Mouse (Mus musculus) erythroblast, embryonic 14.5 days (primary cell): ENCODE data around the gene Aamp. TPM values are rescaled to one million over a fixed set of nuclear protein-coding genes. Genes with fewer than 3 reads are reported as not detected.
"Not testable (repeated sequence)": the region's sequence is repeated elsewhere in the genome, so short reads cannot be mapped to it uniquely, and the experiment has no call there.

Source experiments
- H3K27me3 ChIP-seq: 2 replicates; pipeline ENCODE4 v1.6.1; 2012; ENCODE audit warnings: inconsistent platforms; ENCODE audit not compliant: control insufficient read depth
- H3K36me3 ChIP-seq: 2 replicates; pipeline ENCODE4 v1.6.1; 2012; ENCODE audit warnings: mild to moderate bottlenecking, inconsistent platforms; ENCODE audit not compliant: control insufficient read depth
- H3K4me1 ChIP-seq: 2 replicates; pipeline ENCODE4 v1.6.1; 2012; ENCODE audit warnings: inconsistent platforms; ENCODE audit not compliant: control insufficient read depth
- H3K4me3 ChIP-seq: replicated peaks from 2 replicates; pipeline ENCODE3; 2012; ENCODE audit warnings: moderate library complexity, mild to moderate bottlenecking, inconsistent platforms
- H3K9me3 ChIP-seq: 2 replicates; pipeline ENCODE4 v1.6.1; 2012; ENCODE audit warnings: low read length, inconsistent platforms, mixed read lengths; ENCODE audit not compliant: control insufficient read depth
- GATA1 ChIP-seq: IDR thresholded peaks from 2 replicates; pipeline ENCODE4 v1.6.1; 2012; ENCODE audit warnings: low read length, inconsistent platforms, mixed read lengths
- TAL1 ChIP-seq: IDR thresholded peaks from 3 replicates; pipeline ENCODE4 v1.6.1; 2012; ENCODE audit warnings: low read length, inconsistent platforms, mixed read lengths
- polyA plus RNA-seq: library from polyadenylated mRNA; stranded (reverse); fragments of >175 nt; gene quantifications from 2 replicates; pipeline ENCODE4 v1.2.3, GENCODE M21; 2012

The Aamp gene
- polyA plus RNA-seq, 1 experiment: 15.5 TPM

DNA sequence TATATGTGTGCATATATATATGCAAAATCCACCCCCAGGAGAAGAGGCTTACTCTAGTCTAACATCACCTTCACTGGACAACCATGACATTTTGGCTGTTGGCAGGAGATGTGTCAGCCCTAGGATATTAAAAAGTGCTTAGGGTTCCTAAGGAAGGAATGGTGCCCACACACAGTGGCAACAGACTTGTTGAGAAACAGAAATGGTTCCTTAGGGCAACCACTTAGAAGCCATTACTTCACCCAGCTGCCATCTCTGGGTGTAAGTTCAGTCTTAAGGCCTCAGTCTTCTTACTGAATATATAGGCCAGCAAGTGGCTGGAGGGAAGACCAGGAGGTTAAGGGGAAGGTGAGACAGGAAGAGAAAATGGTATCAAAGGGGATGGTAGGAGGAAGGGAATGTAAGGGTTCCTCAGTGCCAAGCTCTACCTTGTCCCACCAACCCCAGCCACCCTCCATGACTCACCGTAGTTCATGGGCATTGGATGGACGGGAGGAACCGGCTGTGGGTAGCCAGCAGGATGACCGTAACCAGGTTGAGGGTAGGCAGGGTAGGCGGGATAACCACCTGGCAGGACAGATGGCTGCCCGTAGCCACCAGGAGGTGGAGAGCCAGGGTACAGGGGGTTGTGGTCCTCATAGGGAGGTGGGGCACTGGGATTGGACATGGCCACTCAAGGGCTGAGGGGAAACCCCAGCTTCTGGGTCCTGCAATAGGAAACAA, 10.4 kb upstream of the Aamp start:
- Histone ChIP-seq H3K36me3 (peaks cover 71% of the 10 kb centered on the region), H3K4me3 (peak overlapping the region; percentile 62), H3K9me3 (no peaks in the 10 kb centered on the region), H3K27me3 (no peaks in the 10 kb centered on the region), H3K4me1 (peaks cover 67% of the 10 kb centered on the region)
- no peak for TF ChIP-seq TAL1
- no peak for TF ChIP-seq GATA1

- Histone ChIP-seq H3K27me3 (no peaks in the 10 kb centered on the region), H3K4me3 (no peak overlapping the region), H3K4me1 (peaks cover 60% of the 10 kb centered on the region), H3K9me3 (no peaks in the 10 kb centered on the region), H3K36me3 (peaks cover 78% of the 10 kb centered on the region)
- no peak for TF ChIP-seq GATA1
- no peak for TF ChIP-seq TAL1
These were observed 9.6 kb upstream of the Aamp start for GRCm38 (mm10) chr1:74294090-74294643.

- no peak for TF ChIP-seq GATA1
- TF ChIP-seq TAL1: no peak
- Histone ChIP-seq H3K27me3 (no peaks in the 10 kb centered on the region), H3K4me3 (no peak overlapping the region), H3K36me3 (peaks cover 84% of the 10 kb centered on the region), H3K4me1 (peaks cover 60% of the 10 kb centered on the region), H3K9me3 (no peaks in the 10 kb centered on the region)
These were observed 8.9 kb upstream of the Aamp start for GRCm38 (mm10) chr1:74293306-74293960.

- Histone ChIP-seq H3K4me3 (no peak overlapping the region), H3K4me1 (peaks cover 58% of the 10 kb centered on the region), H3K9me3 (no peaks in the 10 kb centered on the region), H3K36me3 (peaks cover 83% of the 10 kb centered on the region), H3K27me3 (no peaks in the 10 kb centered on the region)
- TF ChIP-seq TAL1: no peak
These were observed 7.9 kb upstream of the Aamp start for GRCm38 (mm10) chr1:74292331-74293020.

DNA sequence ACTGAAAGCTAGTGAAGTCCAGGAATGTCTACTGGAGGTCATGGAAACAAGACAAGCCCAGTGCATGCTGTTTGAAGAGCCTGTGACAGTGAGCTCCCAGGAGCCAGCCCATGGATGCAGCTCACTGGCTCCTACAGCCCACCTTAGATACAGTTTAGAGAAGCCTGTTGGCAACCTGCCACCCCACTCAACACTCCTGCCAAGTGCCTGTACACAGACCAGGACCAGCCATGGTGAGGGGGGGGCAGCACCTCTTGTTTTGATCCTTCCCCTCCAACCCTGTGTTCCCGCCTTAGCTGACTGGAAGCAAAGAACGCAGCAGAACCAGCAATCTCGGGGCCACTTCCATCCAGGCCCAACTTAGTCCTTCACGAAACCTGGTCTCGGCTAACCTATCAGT, 5.6 kb upstream of the Aamp start:
- H3K4me3 ChIP-seq: no peak overlapping the region
- H3K4me1 ChIP-seq: peaks cover 56% of the 10 kb centered on the region
- no peak for TF ChIP-seq GATA1
- TF ChIP-seq TAL1: no peak
- peaks cover 75% of the 10 kb centered on the region for H3K36me3 ChIP-seq
- H3K9me3 ChIP-seq: no peaks in the 10 kb centered on the region
- H3K27me3 ChIP-seq: no peaks in the 10 kb centered on the region

DNA sequence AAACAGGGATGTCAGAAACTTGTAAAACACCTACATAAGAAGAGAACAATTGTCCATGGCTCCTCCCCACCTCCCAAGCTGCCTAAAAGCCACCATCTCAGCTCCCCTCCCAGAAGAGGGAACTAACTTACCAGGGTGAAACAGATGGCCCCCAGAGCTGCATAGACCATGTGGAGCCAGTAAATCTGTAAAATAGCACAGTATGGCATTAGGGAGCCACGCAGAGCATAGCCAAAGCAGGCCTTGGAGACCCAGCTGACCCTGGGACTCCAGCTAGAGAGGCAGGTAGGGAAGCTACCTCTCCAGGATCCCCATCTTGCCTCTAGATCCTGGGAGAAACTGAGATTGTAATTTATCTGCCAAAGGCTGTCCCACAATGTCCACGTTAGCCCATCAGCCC, 5.2 kb upstream of the Aamp start:
- no peaks in the 10 kb centered on the region for H3K9me3 ChIP-seq
- H3K4me1 ChIP-seq: peaks cover 53% of the 10 kb centered on the region
- H3K4me3 ChIP-seq: no peak overlapping the region
- no peak for TF ChIP-seq GATA1
- TF ChIP-seq TAL1: no peak
- peaks cover 71% of the 10 kb centered on the region for H3K36me3 ChIP-seq
- no peaks in the 10 kb centered on the region for H3K27me3 ChIP-seq

GRCm38 (mm10) chr1:74289248-74289647, 4.7 kb upstream of the Aamp start:
- Histone ChIP-seq H3K27me3 (no peaks in the 10 kb centered on the region), H3K4me3 (no peak overlapping the region), H3K4me1 (peaks cover 50% of the 10 kb centered on the region), H3K36me3 (peaks cover 68% of the 10 kb centered on the region), H3K9me3 (no peaks in the 10 kb centered on the region)
- TF ChIP-seq TAL1: no peak
- TF ChIP-seq GATA1: no peak

GRCm38 (mm10) chr1:74288327-74288726, 3.8 kb upstream of the Aamp start:
- no peaks in the 10 kb centered on the region for H3K27me3 ChIP-seq
- H3K9me3 ChIP-seq: no peaks in the 10 kb centered on the region
- no peak overlapping the region for H3K4me3 ChIP-seq
- peaks cover 48% of the 10 kb centered on the region for H3K4me1 ChIP-seq
- peaks cover 59% of the 10 kb centered on the region for H3K36me3 ChIP-seq
- TF ChIP-seq GATA1: no peak

- H3K36me3 ChIP-seq: peaks cover 59% of the 10 kb centered on the region
These were observed 2.5 kb upstream of the Aamp start for GRCm38 (mm10) chr1:74286869-74287607.

More at GRCm38 (mm10) chr1:74286869-74287607, 2.5 kb upstream of the Aamp start:
- H3K9me3 ChIP-seq, H3K27me3 ChIP-seq, H3K4me3 ChIP-seq: not testable (repeated sequence)
- peaks cover 51% of the 10 kb centered on the region for H3K4me1 ChIP-seq
